Mouse (Mus musculus) myocyte (in vitro differentiated cells): Measurements from ENCODE around the gene Ankrd13b.

Source experiments
- CEBPB ChIP-seq: IDR thresholded peaks from 2 replicates; pipeline ENCODE4 v1.6.1; 2011; ENCODE audit warnings: mild to moderate bottlenecking, moderate library complexity; ENCODE audit not compliant: poor library complexity, insufficient read depth, severe bottlenecking
- E2F4 ChIP-seq: IDR thresholded peaks from one replicate; pipeline ENCODE4 v1.6.1; 2011; ENCODE audit warnings: mild to moderate bottlenecking, control low read depth, moderate library complexity; ENCODE audit not compliant: insufficient read depth
- MAX ChIP-seq: IDR thresholded peaks from one replicate; pipeline ENCODE4 v1.6.1; 2011; ENCODE audit warnings: low read depth, mild to moderate bottlenecking, control low read depth
- MYOD1 ChIP-seq, 3 experiments: IDR thresholded peaks; one replicate each; pipeline ENCODE4 v1.6.1; 2011; ENCODE audit warnings: control low read depth in 2 of 3, low read depth in 2 of 3, mild to moderate bottlenecking in 2 of 3, moderate library complexity in 1 of 3; ENCODE audit not compliant: insufficient read length in 2 of 3, control insufficient read depth in 1 of 3
- MYOG ChIP-seq, 3 experiments: IDR thresholded peaks; one replicate each; pipeline ENCODE4 v1.6.1; 2011; ENCODE audit warnings: control low read depth in 2 of 3, low read depth in 2 of 3, mild to moderate bottlenecking in 2 of 3; ENCODE audit not compliant: insufficient read length in 2 of 3, control insufficient read depth in 1 of 3, insufficient read depth in 1 of 3
- POLR2A ChIP-seq: IDR thresholded peaks from one replicate; pipeline ENCODE4 v1.6.1; 2011; ENCODE audit warnings: low read depth, mild to moderate bottlenecking, control low read depth, moderate library complexity; ENCODE audit not compliant: insufficient read length
- POLR2AphosphoS2 ChIP-seq: IDR thresholded peaks from one replicate; pipeline ENCODE4 v1.6.1; 2011; ENCODE audit warnings: low read depth, control low read depth; ENCODE audit not compliant: insufficient read length
- REST ChIP-seq: IDR thresholded peaks from one replicate; pipeline ENCODE4 v1.6.1; 2011; ENCODE audit warnings: mild to moderate bottlenecking, control low read depth, moderate library complexity; ENCODE audit not compliant: insufficient read depth, insufficient read length
- SRF ChIP-seq: IDR thresholded peaks from one replicate; pipeline ENCODE4 v1.6.1; 2011; ENCODE audit warnings: low read depth; ENCODE audit not compliant: control insufficient read depth, insufficient read length
- TCF12 ChIP-seq: IDR thresholded peaks from one replicate; pipeline ENCODE4 v1.6.1; 2011; ENCODE audit warnings: mild to moderate bottlenecking, control low read depth; ENCODE audit not compliant: poor library complexity, insufficient read depth, severe bottlenecking
- TCF3 ChIP-seq: IDR thresholded peaks from one replicate; pipeline ENCODE4 v1.6.1; 2011; ENCODE audit warnings: low read depth, control low read depth; ENCODE audit not compliant: insufficient read length
- USF1 ChIP-seq: IDR thresholded peaks from one replicate; pipeline ENCODE4 v1.6.1; 2011; ENCODE audit warnings: low read depth, mild to moderate bottlenecking, control low read depth, moderate library complexity

DNA sequence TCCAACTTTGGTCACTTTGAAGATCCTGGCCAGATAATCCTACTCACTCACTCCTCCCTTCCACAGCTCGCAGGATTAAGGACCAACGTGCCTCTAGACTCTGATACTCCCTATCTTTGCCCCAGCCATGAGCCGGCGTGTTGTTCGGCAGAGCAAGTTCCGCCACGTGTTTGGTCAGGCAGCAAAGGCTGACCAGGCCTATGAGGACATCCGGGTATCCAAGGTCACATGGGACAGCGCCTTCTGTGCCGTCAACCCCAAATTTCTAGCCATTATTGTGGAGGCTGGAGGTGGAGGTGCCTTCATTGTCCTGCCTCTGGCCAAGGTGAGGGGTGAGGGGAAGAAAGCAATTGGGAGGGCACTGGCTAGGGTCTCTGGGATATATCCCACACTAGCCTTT is 25.7 kb downstream of the Ankrd13b start:
- TF ChIP-seq POLR2A (no peak), CEBPB (no peak), MAX (no peak), USF1 (no peak), POLR2AphosphoS2 (peak; percentile 18), TCF12 (no peak), REST (no peak), TCF3 (no peak), MYOD1 (IDR thresholded peaks at IDR 0.05; ENCODE audit: control insufficient read depth in 1 of 3, insufficient read length in 2 of 3, low read depth in 2 of 3) (no peak), E2F4 (no peak), SRF (no peak), MYOG (IDR thresholded peaks at IDR 0.05; ENCODE audit: control insufficient read depth in 1 of 3, insufficient read depth in 1 of 3, insufficient read length in 2 of 3, low read depth in 2 of 3) (no peak)
